Mouse (Mus musculus): ENCODE measurements around the gene Lag3.

Gene Lag3

GRCm38 (mm10) chr6:124920318-124921085 is 9.0 kb upstream of the Lag3 start:
- in situ Hi-C loops (cut with MseI, MboI) = no loop called here

- in situ Hi-C loops (cut with MseI, MboI) = no loop called here
Measured at GRCm38 (mm10) chr6:124919695-124920317, 8.3 kb upstream of the Lag3 start, which contains the start of gene Ptms. Ptms (minus strand) TSS chr6:124920103.

DNA sequence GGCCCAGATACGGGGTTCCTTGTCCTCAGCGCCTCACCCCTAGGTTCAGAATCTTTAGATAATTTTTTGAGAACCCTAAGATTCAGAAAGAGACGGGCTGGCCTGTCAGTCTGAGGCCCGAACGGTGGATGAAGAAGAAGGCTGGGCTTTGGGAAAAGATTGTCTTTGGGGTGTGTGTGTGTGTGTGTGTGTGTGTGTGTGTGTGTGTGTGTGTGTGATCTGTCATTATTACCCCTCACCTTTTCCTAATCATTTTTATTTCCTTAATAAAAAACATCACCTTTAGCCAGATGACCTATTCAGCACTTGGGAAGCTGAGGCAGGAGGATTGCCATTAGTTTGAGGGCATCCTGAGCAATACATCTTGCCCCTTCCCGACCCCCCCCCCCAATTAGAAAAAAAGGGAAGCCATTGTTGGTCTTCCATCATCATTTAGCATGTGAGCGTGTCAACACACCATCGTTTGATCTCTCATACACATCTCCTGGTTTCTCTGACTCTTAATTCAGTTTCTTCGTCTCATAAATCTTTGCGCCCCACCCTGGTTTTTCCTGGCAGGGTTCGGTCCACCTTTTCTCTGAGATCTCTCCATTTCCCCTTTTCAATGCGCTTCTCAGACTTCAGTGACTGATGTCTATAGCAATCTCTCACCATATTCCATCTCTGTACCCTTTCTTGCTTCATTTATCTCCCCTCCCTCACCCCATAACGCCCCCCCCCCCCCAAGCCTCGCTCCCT is 7.6 kb upstream of the Lag3 start:
- in situ Hi-C loops (cut with MseI, MboI) = no loop called here

DNA sequence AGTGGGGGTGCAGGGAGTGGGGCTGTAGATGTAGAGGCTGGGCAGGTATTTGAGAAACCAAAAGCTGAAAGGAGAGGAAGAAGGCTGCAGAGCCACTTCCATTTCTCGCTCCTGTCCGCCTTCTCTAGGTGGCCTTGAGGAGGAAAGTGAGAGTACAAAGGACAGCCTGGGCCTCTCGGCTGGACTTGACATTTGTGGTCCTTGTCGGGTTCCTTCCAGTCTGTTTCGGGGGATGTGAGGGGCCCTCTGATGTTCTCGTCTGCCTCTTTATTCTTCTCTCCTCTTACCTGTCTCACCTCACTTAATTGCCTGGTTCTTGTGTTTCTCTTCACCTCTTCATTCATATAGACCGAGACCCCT is 6.8 kb upstream of the Lag3 start:
- in situ Hi-C loops (cut with MseI, MboI) = no loop called here

DNA sequence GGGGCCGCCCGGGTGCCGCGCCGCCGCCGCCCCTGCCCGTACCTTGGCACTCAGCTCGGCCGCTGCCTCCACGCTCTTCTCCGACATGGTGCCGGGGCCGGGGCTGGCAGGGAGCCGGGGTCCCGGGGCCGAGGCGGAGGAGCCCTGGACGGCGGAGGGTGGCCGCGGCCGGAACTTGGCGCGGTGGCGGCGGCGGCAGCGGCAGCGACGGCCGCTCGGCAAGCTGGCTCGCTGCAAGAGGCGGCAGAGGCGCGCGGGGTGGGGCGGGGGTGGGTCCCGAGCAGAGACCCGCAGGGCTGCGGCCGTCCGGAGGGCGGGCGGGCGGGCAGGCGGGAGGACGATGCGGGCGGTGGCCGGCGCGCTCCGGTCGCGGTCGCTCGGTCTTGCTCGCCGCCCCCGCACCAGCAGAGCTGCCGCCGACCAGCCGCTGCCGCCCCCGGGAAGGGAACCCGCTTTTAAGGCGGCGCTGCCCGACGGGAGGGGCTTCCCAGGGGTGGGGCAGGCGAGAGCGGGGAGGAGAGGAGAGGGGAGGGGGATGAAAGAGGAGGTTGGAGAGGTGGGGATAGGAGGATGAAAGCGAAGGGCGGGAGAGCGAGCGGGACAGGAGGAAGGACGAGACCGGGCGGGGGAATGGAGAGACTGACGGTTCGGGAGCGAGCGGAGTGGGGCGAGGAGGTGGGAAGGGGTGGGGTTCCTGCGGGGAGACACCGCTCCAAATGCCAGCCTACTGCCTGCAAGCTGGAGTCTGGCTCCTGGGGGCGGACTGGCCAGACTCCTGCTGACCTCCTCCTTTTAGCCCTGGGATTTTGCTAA is 6.2 kb upstream of the Lag3 start:
- in situ Hi-C loops (cut with MseI, MboI) = no loop called here

GRCm38 (mm10) chr6:124916695-124917517 is 5.4 kb upstream of the Lag3 start:
- in situ Hi-C loops (cut with MseI, MboI) = no loop called here

DNA sequence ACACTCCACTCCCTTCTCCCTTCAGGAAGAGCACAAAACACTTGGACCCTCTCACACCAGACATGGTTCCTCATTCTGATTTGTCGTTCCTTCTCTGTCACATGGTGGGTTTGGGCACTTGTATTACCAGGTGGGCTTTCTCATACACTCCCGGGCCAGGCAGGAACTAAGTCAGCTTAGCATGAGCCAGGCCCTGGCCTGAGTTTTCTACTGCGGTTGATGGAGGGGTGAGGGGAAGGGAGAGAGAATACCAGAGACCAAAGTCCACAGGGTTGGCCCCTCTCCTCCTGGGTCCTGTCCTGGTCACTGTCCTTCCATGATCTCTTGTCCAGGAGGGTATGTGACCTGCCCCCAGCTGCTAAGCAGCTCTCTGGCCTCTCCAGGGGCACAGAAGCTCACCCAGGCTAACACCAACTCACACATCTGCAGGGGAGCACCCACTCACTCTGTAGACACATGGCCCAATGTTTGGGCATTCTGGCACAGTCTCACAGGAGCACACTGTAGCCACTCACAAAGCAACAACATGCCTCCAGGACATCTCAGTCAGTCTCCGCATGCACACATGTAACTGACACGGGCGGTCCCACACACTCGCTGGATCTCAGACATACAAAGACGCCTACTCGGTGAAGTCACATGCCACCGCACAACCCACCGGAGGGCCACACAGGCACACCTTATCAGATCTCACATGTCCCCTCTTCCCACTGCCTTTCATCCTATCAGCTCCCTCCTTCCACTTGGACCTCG is 4.6 kb upstream of the Lag3 start:
- in situ Hi-C loops (cut with MseI, MboI) = no loop called here

DNA sequence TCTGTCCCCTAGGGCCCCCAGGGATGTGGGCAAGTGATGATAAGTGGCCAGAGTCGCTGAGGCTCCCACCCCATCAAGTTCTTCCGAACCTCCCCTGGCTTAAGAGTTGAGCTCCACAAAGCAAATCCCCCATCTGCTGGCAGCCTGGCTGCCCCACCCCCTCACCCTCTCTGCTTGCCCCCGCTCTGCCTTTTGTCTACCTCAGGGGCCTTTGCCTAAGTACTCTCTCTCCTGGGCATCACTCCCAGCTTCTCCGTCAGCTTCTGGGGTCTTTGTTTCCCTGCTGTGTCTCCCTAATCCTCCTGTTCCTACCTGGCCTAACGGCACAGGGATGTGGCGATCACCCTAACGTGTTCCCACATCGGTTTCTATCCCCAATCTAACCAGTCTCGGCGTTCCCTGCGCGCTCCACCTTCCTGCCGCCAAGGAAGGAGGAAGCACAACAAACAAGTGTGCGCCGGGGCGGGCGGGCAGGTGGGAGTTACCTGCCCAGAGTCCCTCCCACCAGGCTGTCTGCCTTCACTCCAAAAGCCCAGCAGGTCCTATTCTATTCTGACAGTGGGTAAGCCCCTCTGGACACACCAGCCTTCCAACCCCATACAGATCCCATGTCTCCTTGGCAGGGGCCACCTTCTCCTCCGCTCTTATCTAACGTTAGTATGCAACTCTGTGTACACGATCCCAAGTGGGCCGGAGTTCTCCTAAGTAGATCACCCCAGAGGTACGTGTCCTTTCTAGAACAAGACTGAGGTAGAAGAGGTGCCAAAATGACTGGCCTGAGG is 3.8 kb upstream of the Lag3 start:
- in situ Hi-C loops (cut with MseI, MboI) = no loop called here

GRCm38 (mm10) chr6:124914511-124914910 is 3.0 kb upstream of the Lag3 start:
- in situ Hi-C loops (cut with MseI, MboI) = no loop called here

- in situ Hi-C loops (cut with MseI, MboI) = no loop called here
Measured at GRCm38 (mm10) chr6:124913721-124914285, 2.3 kb upstream of the Lag3 start.

DNA sequence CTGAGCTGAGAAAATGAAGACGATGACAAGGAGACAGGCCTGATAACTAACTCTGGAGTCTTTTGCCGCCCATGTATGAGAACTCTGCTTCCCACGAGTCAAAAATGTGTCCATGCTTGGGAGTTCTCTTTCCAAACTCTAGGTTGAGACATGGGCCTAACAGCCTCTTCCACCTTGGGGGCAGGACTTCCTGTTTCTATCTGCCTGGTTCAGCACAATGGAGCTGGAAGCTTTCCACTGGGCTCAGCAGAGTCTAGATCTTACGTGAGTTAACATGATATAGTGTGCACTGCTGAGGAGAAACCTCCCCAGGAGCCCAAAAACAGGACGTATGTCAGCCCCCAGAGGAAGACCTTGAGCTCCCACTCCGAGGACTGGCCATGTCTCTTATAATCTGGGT is 1.7 kb upstream of the Lag3 start:
- in situ Hi-C loops (cut with MseI, MboI) = no loop called here

- in situ Hi-C loops (cut with MseI, MboI) = no loop called here
Measured at GRCm38 (mm10) chr6:124910032-124910431, 1.5 kb downstream of the Lag3 start.

DNA sequence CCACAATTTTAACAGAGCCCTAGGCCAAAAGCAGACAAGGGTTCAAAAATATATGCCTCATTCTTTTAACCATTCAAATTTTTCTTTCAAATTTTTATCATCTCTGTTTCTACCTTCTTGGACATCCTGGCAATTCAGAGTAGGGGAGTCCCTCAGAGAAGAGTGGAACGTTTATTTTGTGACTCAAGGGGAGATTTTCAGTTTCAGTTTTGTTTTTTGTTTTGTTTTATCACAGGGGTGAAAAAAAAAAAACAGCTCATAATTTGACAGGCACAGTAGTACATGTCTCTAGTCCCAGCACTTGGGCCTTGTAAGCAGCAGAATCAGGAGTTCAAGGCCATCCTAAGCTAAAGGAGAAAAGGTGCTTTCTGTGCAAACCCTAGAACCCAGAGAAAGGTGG is 3.7 kb downstream of the Lag3 start:
- in situ Hi-C loops (cut with MseI, MboI) = no loop called here

- in situ Hi-C loops (cut with MseI, MboI) = no loop called here
Measured at GRCm38 (mm10) chr6:124904991-124905860, 6.3 kb downstream of the Lag3 start.

GRCm38 (mm10) chr6:124904161-124904981 is 7.1 kb downstream of the Lag3 start:
- in situ Hi-C loops (cut with MseI, MboI) = no loop called here

DNA sequence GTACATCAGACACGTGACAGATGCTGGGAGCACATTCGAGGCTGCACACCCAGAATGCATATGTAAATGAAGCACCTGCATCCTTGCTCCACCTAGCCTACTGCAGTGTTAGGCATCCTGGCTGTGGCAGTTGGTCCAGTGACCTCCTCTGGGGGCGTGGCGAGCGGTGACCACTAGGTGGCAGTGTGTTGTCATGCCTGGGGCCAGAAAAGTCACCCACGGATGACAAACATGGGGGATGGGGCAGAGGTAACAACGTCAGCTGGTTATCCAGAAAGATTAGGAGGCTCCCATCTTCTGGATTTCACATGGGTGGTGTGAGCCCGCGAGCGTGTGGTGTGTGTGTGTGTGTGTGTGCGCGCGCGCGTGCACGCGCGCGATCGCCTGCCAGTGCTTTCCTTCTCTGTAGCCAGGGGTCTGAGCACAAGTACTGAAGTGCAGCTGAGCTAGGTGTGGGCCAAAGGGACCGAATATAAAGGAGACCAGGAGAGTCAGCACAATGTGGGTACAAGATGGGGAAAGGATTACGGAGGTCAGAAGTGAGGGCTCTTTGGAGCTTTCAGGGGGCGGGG is 7.8 kb downstream of the Lag3 start:
- in situ Hi-C loops (cut with MseI, MboI) = no loop called here

- in situ Hi-C loops (cut with MseI, MboI) = no loop called here
Measured at GRCm38 (mm10) chr6:124901851-124902250, 9.7 kb downstream of the Lag3 start.

Data from mouse trophoblast stem cell (cell line).